Mouse (Mus musculus) MEL (cell line): Measurements from ENCODE around the gene Sox11. TPM values are rescaled to one million over a fixed set of nuclear protein-coding genes. Genes with fewer than 3 reads are reported as not detected.

Source experiments
- DNase-seq: peaks from one replicate; pipeline ENCODE4 v3.0.0; 2011; ENCODE audit warnings: low read depth, low spot score
- H3K27ac ChIP-seq: 2 replicates; pipeline ENCODE4 v1.5.1; 2012; ENCODE audit warnings: low read depth, mild to moderate bottlenecking, control low read depth, low read length, moderate library complexity; ENCODE audit not compliant: control insufficient read depth
- H3K27me3 ChIP-seq, 2 experiments: fragments of 150-350 bp in 1 of 2; sonication (generic) in 1 of 2; 2 replicates each; pipeline ENCODE4 v1.6.1; 2012; ENCODE audit warnings: low read length in 2 of 2, mild to moderate bottlenecking in 2 of 2, improper control_type of control experiment in 1 of 2, moderate library complexity in 1 of 2; ENCODE audit not compliant: insufficient read depth in 2 of 2, control insufficient read depth in 1 of 2
- H3K36me3 ChIP-seq, 2 experiments: 2 replicates each; pipeline ENCODE4 v1.6.1; 2012 to 2014; ENCODE audit warnings: low read length in 2 of 2, improper control_type of control experiment in 1 of 2, inconsistent platforms in 1 of 2, mild to moderate bottlenecking in 1 of 2; ENCODE audit not compliant: insufficient read depth in 2 of 2, control insufficient read depth in 1 of 2
- H3K4me1 ChIP-seq, 2 experiments: fragments of 150-350 bp in 1 of 2; sonication (generic) in 1 of 2; 2 replicates each; pipeline ENCODE4 v1.6.1; 2012; ENCODE audit warnings: low read length in 2 of 2, improper control_type of control experiment in 1 of 2, mild to moderate bottlenecking in 1 of 2; ENCODE audit not compliant: insufficient read depth in 2 of 2, control insufficient read depth in 1 of 2
- H3K4me3 ChIP-seq, 2 experiments: fragments of 150-350 bp in 1 of 2; sonication (generic) in 1 of 2; 2 replicates each; pipeline ENCODE4 v1.5.1; 2012; ENCODE audit warnings: low read depth in 2 of 2, low read length in 2 of 2, mild to moderate bottlenecking in 2 of 2, moderate library complexity in 2 of 2, control low read depth in 1 of 2, improper control_type of control experiment in 1 of 2; ENCODE audit not compliant: control insufficient read depth in 1 of 2, insufficient read depth in 1 of 2
- H3K79me2 ChIP-seq: 2 replicates; pipeline ENCODE4 v1.6.1; 2012; ENCODE audit warnings: mild to moderate bottlenecking, low read length, moderate library complexity; ENCODE audit not compliant: control insufficient read depth, poor library complexity, insufficient read depth
- H3K9ac ChIP-seq: 2 replicates; pipeline ENCODE4 v1.6.1; 2012; ENCODE audit warnings: low read depth, mild to moderate bottlenecking, control low read depth, low read length, moderate library complexity; ENCODE audit not compliant: control insufficient read depth, poor library complexity, severe bottlenecking
- H3K9me3 ChIP-seq: fragments of 150-350 bp; sonication (generic); replicated peaks from 2 replicates; pipeline ENCODE4 v1.6.1; 2012; ENCODE audit warnings: mild to moderate bottlenecking, low read length, improper control_type of control experiment, moderate library complexity; ENCODE audit not compliant: insufficient read depth
- CHD1 ChIP-seq: IDR thresholded peaks from 2 replicates; pipeline ENCODE4 v1.6.1; 2012; ENCODE audit warnings: low read depth, mild to moderate bottlenecking, inconsistent platforms, low read length, improper control_type of control experiment
- CHD2 ChIP-seq: IDR thresholded peaks from 2 replicates; pipeline ENCODE4 v1.6.1; 2011; ENCODE audit warnings: low read length, improper control_type of control experiment
- ELF1 ChIP-seq: IDR thresholded peaks from 2 replicates; pipeline ENCODE4 v1.6.1; 2014; ENCODE audit warnings: low read depth, mild to moderate bottlenecking, inconsistent platforms, low read length, improper control_type of control experiment, moderate library complexity
- GABPA ChIP-seq: IDR thresholded peaks from 2 replicates; pipeline ENCODE4 v1.6.1; 2012; ENCODE audit warnings: low read depth, mild to moderate bottlenecking, inconsistent platforms, low read length, improper control_type of control experiment, moderate library complexity
- HCFC1 ChIP-seq: IDR thresholded peaks from 2 replicates; pipeline ENCODE4 v1.6.1; 2012; ENCODE audit warnings: low read depth, mild to moderate bottlenecking, inconsistent platforms, low read length, improper control_type of control experiment, moderate library complexity
- KAT2A ChIP-seq: conservative IDR thresholded peaks from 2 replicates; pipeline ENCODE4 v1.6.1; 2012; ENCODE audit warnings: low read depth, low read length, improper control_type of control experiment, inconsistent platforms
- MAFK ChIP-seq: IDR thresholded peaks from 2 replicates; pipeline ENCODE4 v1.6.1; 2011; ENCODE audit warnings: low read depth, mild to moderate bottlenecking, low read length, improper control_type of control experiment, borderline replicate concordance
- MAX ChIP-seq: IDR thresholded peaks from 2 replicates; pipeline ENCODE4 v1.6.1; 2011; ENCODE audit warnings: low read length, improper control_type of control experiment
- MEF2A ChIP-seq: IDR thresholded peaks from 2 replicates; pipeline ENCODE4 v1.6.1; 2014; ENCODE audit warnings: low read depth, mild to moderate bottlenecking, inconsistent platforms, low read length, improper control_type of control experiment; ENCODE audit not compliant: poor library complexity, insufficient replicate concordance, severe bottlenecking; ENCODE audit errors: extremely low read depth
- MYB ChIP-seq: IDR thresholded peaks from 2 replicates; pipeline ENCODE4 v1.6.1; 2011; ENCODE audit warnings: mild to moderate bottlenecking, low read depth, low read length, improper control_type of control experiment
- NELFE ChIP-seq: IDR thresholded peaks from 2 replicates; pipeline ENCODE4 v1.6.1; 2011; ENCODE audit warnings: low read depth, low read length, improper control_type of control experiment
- POLR2A ChIP-seq, 2 experiments: IDR thresholded peaks; 2 replicates each; pipeline ENCODE4 v1.6.1; 2011 to 2012; ENCODE audit warnings: low read length in 2 of 2, mild to moderate bottlenecking in 2 of 2, control low read depth in 1 of 2, improper control_type of control experiment in 1 of 2, low read depth in 1 of 2, moderate library complexity in 1 of 2; ENCODE audit not compliant: control insufficient read depth in 1 of 2, insufficient read depth in 1 of 2, poor library complexity in 1 of 2
- POLR2AphosphoS2 ChIP-seq: IDR thresholded peaks from 2 replicates; pipeline ENCODE4 v1.6.1; 2011; ENCODE audit warnings: low read length, improper control_type of control experiment
- POLR2AphosphoS5 ChIP-seq: IDR thresholded peaks from 2 replicates; pipeline ENCODE4 v1.6.1; 2012; ENCODE audit warnings: low read depth, borderline replicate concordance, mild to moderate bottlenecking, inconsistent platforms, low read length, moderate library complexity, mixed read lengths
- RAD21 ChIP-seq: IDR thresholded peaks from 2 replicates; pipeline ENCODE4 v1.6.1; 2011; ENCODE audit warnings: mild to moderate bottlenecking, low read depth, low read length, improper control_type of control experiment
- RCOR1 ChIP-seq: IDR thresholded peaks from 2 replicates; pipeline ENCODE4 v1.6.1; 2012; ENCODE audit warnings: low read depth, mild to moderate bottlenecking, inconsistent platforms, low read length, improper control_type of control experiment
- SMC3 ChIP-seq: IDR thresholded peaks from 2 replicates; pipeline ENCODE4 v1.6.1; 2011; ENCODE audit warnings: low read depth, low read length, improper control_type of control experiment
- TBP ChIP-seq: IDR thresholded peaks from 2 replicates; pipeline ENCODE4 v1.8.0; 2011; ENCODE audit warnings: low read depth, low read length, improper control_type of control experiment
- USF1 ChIP-seq: IDR thresholded peaks from 2 replicates; pipeline ENCODE4 v1.6.1; 2014; ENCODE audit warnings: low read depth, mild to moderate bottlenecking, inconsistent platforms, low read length, improper control_type of control experiment, moderate library complexity
- polyA plus RNA-seq, 2 experiments: library from polyadenylated mRNA; stranded (reverse) in 1 of 2; unstranded in 1 of 2; fragments of >175 nt in 1 of 2; fragments of >200 nt in 1 of 2; gene quantifications; 2 replicates each; pipeline versions ENCODE4 v1.2.1 to v1.2.4; 2012; ENCODE audit warnings: low replicate concordance in 2 of 2, low read depth in 1 of 2; ENCODE audit not compliant: insufficient read length in 2 of 2, insufficient read depth in 1 of 2, missing spikeins in 1 of 2
- total RNA-seq: library from RNA; depleted of rRNA; stranded (reverse); fragments of 300-350 nt; gene quantifications from 2 replicates; pipeline ENCODE4 v1.2.3, GENCODE M21; 2012

Gene Sox11
- total and polyA plus RNA-seq, 3 experiments = not detected

DNA sequence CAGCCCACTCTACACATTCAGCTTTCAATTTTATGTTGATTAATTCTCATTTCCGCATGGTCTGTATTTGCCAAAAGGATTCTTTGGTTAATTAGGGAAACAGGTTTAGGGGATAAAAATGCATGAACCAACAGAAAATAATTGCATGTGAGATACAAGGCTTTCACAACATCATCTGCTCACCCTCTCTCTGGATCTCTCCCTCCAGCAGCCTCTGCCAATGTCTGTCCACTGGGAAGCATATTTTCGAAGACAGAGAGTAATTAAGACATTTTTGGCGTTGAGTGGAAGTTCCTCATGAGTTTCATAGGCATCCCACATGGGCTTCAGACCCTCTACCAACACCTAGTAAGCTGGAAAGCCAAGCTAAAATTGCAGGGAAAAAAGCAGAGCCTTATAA lies 43.7 kb downstream of the Sox11 start:
- H3K9me3 ChIP-seq = no peaks in the 10 kb centered on the region
- no peak overlapping the region for H3K27ac ChIP-seq
- DNase-seq = no peak
- TF ChIP-seq NELFE (no peak), CHD1 (no peak), RAD21 (no peak), MEF2A (no peak), MAX (no peak), HCFC1 (no peak)
- H3K36me3 ChIP-seq = no peaks in the 10 kb centered on the region
- H3K9ac ChIP-seq = no peak overlapping the region
- no peaks in the 10 kb centered on the region for H3K4me1 ChIP-seq
- H3K27me3 ChIP-seq = no peaks in the 10 kb centered on the region
- H3K4me3 ChIP-seq = no peak overlapping the region
- no peaks in the 10 kb centered on the region for H3K79me2 ChIP-seq

DNA sequence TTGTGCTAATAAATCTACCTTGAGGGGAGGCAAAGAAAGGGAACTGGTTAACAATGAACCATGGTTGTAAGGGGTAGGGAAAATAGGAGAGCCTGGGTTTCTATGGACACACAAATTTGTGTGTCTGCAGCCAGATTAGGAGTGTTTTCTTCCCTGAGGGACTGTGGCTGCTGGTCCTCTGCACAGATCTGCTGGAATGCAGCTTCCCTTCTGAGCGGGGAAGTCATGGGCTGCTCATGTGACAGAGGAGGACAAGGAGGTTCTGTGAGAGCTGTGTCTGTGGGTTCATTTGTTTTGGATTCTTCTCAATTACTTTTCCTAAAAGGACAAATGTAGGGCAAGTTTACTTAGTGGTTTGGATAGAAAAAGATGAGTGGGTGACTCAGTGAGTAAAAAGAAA lies 48.2 kb downstream of the Sox11 start:
- H3K9me3 ChIP-seq = no peaks in the 10 kb centered on the region
- no peak for DNase-seq
- TF ChIP-seq POLR2AphosphoS5 (no peak), POLR2AphosphoS2 (no peak), KAT2A (no peak), ELF1 (no peak), HCFC1 (no peak), MAFK (no peak), MAX (no peak), USF1 (no peak), CHD1 (no peak), MEF2A (no peak), GABPA (no peak)
- TF ChIP-seq, all 39 proteins: peak for 0
- H3K27me3 ChIP-seq = no peaks in the 10 kb centered on the region; a peak in 1 of 4 replicates
- H3K36me3 ChIP-seq = no peaks in the 10 kb centered on the region
- H3K4me1 ChIP-seq = no peaks in the 10 kb centered on the region
- no peak overlapping the region for H3K4me3 ChIP-seq
- no peaks in the 10 kb centered on the region for H3K79me2 ChIP-seq
- no peak overlapping the region for H3K9ac ChIP-seq
- no peak overlapping the region for H3K27ac ChIP-seq

DNA sequence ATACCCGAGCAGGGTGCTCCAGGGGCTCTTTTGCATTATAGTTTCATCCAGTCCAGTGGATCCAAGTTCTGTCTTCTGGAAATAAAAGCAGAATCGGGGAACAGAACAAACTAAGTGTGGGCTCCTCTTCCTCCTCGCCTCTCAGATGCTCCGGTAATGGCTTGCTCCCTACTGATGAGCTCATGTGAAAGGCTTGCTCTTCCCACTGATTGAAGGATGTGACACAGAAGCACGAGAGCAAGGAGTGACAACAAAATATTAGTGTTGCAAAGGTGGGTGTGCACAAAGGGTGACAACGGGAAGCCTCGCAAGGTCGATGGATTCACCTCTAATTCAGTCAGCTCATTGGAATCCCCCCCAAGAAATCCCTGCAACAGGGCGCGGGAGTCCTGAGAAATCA lies 48.6 kb downstream of the Sox11 start:
- Histone ChIP-seq H3K36me3 (no peaks in the 10 kb centered on the region), H3K27me3 (no peaks in the 10 kb centered on the region; a peak in 1 of 4 replicates), H3K27ac (no peak overlapping the region), H3K4me1 (no peaks in the 10 kb centered on the region), H3K79me2 (no peaks in the 10 kb centered on the region), H3K9ac (no peak overlapping the region), H3K9me3 (no peaks in the 10 kb centered on the region), H3K4me3 (no peak overlapping the region)
- DNase-seq = no peak
- no peak for TF ChIP-seq RCOR1
- TF ChIP-seq CHD2 = no peak
- TF ChIP-seq MAFK = no peak
- TF ChIP-seq NELFE = no peak
- no peak for TF ChIP-seq POLR2A (IDR thresholded peaks at IDR 0.05; ENCODE audit: control insufficient read depth in 1 of 2, insufficient read depth in 1 of 2, low read depth in 1 of 2, low read length in 2 of 2, poor library complexity in 1 of 2)
- TF ChIP-seq MYB = no peak
- no peak for TF ChIP-seq POLR2AphosphoS2
- no peak for TF ChIP-seq SMC3
- no peak for TF ChIP-seq MEF2A
- TF ChIP-seq TBP = no peak
- TF ChIP-seq POLR2AphosphoS5 = no peak
- no peak for TF ChIP-seq MAX
- TF ChIP-seq, all 39 proteins: peak for 0
